Mouse (Mus musculus): ENCODE measurements around the gene Caln1. TPM values are rescaled to one million over a fixed set of nuclear protein-coding genes. Genes with fewer than 3 reads are reported as not detected.

Gene Caln1
- polyA plus RNA-seq, 1 experiment from 2014 or later: not detected

DNA sequence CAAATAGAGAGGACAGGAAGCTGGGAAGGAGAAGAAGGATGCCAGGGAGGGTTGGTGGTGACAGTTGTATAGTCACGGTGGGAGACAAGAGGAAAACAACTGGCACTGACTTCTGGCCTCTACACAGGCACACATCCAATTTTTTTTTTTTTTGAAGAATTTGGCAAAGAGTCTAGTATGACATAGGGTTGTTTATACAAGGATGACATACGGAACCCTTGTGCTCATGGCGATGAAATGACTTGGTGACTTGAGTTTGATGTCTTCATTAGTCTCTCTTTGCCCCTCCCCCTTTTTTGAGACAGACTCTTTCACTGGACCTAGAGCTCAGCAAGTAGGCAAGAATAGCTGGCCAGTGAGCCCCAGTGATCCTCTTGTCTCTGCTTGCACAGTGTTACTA is 322.1 kb downstream of the Caln1 start:
- DNase-seq (ENCODE audit: low spot score): no peak

DNA sequence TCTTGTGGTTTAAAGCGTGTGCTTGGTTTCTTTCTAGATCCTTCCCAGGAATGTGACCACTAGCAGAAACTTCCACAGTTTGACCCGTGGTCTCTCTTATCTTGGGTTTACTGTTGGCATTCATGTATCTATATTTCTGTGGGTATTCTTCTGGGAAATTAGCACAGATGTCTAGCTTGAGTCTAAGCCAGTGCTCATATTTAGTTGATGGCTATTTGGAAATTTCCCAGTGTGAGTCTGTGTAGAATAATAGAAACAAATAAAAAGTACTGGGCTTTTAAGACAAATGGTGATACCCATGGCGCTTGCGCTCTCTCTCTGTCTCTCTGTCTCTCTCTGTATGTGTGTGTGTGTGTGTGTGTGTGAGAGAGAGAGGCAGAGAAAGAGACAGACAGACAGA is 330.2 kb downstream of the Caln1 start:
- DNase-seq (ENCODE audit: low spot score): no peak

- no peak for DNase-seq (ENCODE audit: low spot score)
Measured at GRCm38 (mm10) chr5:130701777-130702176, 332.5 kb downstream of the Caln1 start.

- DNase-seq (ENCODE audit: low spot score): no peak
Measured at GRCm38 (mm10) chr5:130702361-130702760, 333.1 kb downstream of the Caln1 start.

- no peak for DNase-seq (ENCODE audit: low spot score)
Measured at GRCm38 (mm10) chr5:130704866-130705265, 335.6 kb downstream of the Caln1 start.

GRCm38 (mm10) chr5:130706202-130706855 is 337.1 kb downstream of the Caln1 start:
- no peak for DNase-seq (ENCODE audit: low spot score)

- no peak for DNase-seq (ENCODE audit: low spot score)
Measured at GRCm38 (mm10) chr5:130707755-130708154, 338.5 kb downstream of the Caln1 start.

GRCm38 (mm10) chr5:130708616-130709015 is 339.4 kb downstream of the Caln1 start:
- no peak for DNase-seq (ENCODE audit: low spot score)

DNA sequence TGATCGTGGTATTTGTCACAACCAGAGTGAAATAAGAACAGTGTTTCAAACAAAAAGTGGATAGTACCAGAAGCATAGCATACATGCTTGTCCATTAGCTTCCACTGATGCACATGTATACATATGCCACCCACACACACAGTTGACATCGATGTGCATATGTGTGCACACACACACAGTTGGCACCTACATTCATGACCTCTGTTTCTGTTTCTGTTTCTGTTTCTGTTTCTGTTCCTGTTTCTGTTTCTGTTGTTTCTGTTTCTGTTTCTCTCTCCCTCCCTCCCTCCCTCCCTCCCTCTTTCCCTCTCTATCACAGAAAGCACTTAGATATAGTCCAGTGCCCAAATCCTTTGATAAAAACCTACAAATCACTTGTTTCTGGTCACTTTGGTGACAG is 342.4 kb downstream of the Caln1 start:
- DNase-seq (ENCODE audit: low spot score): no peak

DNA sequence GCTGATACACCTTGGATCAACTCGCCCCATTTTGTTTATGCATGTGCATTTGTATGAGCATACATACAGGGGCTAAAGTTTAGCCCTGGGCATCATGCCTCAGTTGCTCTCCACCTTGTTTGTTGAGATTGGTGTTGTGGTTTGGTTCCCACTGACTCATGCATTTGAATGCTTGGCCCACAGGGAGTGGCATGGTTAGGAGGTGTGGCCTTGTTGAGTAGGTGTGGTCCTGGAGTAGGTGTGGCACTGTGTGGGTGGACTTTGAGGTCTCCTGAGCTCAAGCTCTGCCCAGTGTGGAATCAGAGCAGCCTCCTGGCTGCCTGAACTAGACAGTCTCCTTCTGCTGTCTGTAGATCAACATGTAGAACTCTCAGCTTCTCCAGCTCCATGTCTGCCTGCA is 343.0 kb downstream of the Caln1 start:
- no peak for DNase-seq (ENCODE audit: low spot score)

- DNase-seq (ENCODE audit: low spot score): no peak
Measured at GRCm38 (mm10) chr5:130715181-130715580, 345.9 kb downstream of the Caln1 start.

DNA sequence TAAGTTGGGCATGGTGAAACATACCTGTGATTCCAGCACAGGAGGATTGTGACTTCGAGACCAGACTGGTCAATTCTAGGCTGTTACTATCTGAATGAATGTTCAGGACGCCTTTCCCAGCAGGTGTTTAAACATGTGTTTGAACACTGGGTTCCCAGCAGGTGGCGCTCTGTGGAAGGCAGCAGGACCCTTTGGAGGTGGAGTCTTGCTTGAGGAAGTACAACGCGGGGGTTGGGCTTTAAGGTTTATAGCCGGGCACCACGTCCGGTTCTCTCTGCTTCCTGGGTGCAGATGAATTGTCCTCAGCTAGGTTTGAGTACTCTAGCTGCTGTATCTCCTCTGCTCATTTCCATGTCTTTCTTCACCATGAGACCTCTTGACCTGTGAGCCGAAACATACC is 349.1 kb downstream of the Caln1 start:
- no peak for DNase-seq (ENCODE audit: low spot score)

DNA sequence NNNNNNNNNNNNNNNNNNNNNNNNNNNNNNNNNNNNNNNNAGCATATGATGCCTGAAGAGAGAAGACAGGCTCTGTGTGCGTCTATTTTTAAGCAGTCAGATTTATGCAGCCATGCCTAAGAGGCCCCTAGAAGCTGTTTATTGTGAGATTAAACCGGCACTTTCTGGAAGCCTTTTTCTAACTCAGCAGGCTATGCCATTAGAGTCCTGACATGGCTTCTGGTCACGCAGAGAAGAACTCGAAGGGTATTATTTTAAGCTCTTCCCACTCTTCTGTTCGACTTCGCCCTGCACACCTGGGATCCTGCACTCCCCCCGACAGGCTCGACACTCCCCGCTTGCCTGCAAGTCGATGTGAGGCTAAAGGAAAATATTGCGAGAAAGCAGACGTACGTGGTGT is 372.9 kb downstream of the Caln1 start:
- no peak for DNase-seq (ENCODE audit: low spot score)

DNA sequence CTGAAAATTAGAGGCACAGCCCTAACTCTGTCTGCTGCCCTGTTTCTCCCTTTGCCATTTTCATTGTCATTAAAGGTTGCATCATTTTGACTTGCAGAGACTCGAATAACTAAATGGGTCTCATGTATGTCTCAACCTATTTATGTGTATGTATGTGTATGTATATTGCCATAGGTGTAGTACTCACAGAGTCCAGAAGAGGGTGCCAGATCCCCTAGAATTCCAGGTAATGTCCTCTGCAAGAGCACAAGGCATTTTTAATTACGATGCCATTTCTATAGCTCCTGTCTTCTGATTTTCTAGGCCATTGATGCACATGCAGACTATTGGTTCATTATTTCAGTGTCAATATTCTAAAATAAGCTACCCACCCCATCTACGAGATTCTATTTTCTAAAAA is 388.3 kb downstream of the Caln1 start:
- no peak for DNase-seq (ENCODE audit: low spot score)

DNA sequence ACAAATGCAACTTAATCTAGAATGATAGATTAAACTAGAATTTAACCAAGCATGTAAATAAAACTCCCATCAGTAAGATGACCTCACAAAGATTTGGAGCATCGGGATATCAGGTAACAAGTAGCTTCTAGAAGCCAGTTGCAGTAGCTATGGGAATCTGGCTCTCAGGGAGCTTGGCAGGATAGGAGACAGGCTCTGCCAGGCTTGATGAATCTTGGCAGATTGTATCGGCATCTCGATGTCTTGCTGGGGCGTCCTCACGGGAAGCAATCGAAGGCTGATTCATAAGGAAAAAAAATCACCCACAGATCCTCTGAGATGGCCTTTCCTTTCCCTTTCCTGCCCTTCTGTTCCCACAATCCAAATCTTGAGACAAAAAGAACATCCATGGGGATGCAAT is 396.5 kb downstream of the Caln1 start:
- no peak for DNase-seq (ENCODE audit: low spot score)

- no peak for DNase-seq (ENCODE audit: low spot score)
Measured at GRCm38 (mm10) chr5:130771061-130771741, 401.9 kb downstream of the Caln1 start.

DNA sequence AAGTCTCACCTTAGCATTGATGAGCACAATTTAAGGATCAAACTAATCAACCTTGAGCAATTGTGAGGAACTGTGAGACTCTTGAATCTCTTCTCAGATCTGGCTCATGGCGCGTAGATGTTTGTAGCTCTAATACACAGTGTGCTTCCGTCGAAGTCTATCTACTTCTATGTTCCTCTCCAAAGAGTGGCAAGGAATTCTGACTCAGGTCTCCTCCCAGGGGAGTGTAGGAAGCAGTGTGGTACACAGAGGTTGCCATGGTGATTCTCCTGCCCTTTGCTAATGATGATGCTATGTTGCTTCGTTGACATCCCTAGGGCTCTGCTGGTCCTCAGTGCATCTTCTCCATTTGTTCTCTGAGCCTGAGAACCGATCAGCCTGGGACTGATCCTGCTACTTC is 403.2 kb downstream of the Caln1 start:
- no peak for DNase-seq (ENCODE audit: low spot score)

DNA sequence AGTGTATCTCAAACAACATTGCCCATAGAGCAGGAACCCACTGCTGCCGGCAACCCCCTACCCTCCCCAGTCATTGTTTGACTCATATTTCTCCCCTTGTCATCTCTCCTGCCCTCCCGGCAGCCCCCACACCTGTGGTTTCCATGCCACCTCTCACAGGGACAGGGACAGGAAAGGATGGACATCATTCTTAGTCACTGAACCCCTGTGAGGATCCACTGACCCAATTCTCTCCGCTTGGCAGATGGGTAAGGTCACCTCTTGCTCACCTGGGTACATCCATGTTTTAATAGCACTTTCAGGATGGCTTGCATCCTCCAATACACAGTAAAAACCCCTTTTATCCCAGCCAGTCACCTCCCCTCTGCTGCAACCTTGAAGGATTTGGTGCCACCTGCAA is 405.7 kb downstream of the Caln1 start:
- DNase-seq (ENCODE audit: low spot score): no peak

DNA sequence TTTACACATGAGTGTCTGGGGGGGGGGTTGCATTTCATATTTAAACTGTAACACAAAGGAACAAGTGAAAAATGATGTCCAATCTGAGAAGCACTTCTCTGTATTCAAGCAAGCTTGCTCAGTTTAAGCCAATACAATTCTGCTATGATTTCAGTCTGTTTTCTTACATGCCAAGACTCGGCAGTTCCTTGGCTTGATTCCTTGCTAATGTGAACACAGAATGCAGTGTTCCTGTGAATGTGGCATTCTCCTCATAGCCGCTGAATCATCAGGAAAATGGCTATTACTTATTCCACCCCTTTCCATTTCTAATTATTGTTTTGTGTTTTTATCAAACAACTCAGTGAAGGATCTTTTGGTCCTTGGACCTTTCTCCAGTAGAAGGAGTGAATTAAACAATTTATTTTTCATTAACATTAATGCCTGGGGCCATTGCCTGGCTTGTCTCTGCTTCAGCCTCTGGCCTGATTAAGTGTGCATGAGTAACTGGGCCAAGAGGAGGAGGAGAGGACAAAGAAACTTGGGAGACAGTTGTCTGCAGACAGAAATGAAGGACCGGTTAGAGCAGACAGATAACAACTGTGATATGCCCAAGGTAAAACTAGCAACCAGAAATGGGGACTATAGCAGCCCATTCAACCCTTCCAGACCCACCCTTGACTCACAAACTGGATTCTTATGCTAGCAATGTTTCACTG is 423.6 kb downstream of the Caln1 start:
- no peak for DNase-seq (ENCODE audit: low spot score)

DNA sequence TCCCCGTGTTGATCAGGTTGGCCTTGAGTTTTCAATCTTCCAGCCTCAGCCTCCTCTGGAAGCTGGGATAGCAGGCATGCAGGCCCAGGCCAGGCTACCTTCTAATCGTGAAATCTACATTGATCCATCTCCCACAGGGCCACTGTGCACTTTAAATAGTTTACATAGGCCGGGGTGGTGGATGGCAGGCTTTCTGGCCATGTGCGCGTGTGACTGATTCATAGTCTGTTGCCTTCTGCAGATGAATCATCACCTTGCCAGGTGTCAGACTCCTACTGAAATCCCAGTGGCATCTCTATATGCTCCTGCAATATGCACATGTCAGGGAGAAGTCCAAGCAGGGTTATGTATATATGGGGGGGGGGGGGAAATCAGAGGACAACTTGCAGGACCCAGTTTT is 428.5 kb downstream of the Caln1 start:
- no peak for DNase-seq (ENCODE audit: low spot score)

DNA sequence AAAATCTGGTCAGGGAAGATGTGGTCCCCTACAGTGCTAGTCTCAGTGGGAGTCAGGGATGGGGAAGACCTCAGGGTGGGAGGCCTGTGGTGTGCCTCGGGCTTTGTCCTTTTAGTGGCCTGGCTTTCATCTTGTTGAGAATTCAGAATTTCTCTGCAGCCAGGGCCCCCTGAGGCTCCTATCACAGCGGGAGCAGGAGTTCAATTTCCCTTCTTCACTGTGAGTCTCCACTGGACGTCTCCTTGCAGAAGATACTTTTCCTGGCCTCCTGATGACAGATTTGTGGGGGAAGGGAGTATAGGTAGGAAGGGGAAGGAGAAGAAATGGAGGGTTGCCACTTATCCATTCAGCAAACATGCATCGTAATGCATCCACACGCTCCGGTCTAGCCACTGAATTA is 441.1 kb downstream of the Caln1 start:
- no peak for DNase-seq (ENCODE audit: low spot score)

DNA sequence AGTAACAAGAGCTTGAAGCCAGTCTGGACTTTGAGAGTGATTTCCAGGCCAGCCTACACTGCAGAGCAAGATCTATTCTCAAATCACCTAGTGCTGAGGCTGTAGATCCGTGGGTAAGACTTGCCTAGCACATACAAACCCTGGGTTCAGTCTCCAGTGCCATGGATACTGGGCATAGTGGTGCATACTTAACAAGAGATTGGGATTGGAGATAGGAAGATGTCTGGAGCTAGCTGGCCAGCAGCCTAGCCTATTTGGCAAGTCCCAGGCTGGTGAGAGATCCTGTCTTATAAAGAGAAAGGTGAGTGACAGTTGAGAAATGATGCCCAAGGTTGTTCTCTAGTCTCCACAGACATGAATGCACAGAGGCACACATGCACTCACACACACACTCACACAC is 441.6 kb downstream of the Caln1 start:
- no peak for DNase-seq (ENCODE audit: low spot score)

DNA sequence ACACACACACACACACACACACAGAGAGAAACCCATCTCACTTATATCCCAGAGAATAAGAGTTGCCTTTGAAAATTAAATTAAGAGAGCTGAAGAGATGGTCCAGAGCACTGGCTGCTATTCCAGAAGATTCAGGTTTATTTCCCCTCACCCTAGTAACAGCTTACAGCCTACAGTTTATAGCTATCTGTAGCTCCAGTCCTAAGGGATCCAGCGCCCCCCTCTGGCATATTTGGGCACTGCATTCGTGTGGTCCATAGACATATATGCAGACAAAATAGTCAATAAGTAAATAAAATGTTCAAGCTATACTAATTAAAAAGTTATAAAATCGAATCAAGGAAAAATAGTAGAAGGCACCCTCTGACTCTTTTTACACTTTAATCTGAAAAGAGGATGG is 442.0 kb downstream of the Caln1 start:
- DNase-seq (ENCODE audit: low spot score): no peak

All from thymus, postnatal 0 days (tissue).